Mouse (Mus musculus) cerebellum, adult 2 months (tissue): ENCODE measurements at regions not wholly inside any gene's neighbourhood (a gene's known extent, or its start where the extent isn't known, plus 50 kb on each side); places are given as distances from the start of the nearest gene placed in this dataset.

ENCODE experiments used
- DNase-seq, 2 experiments: peaks; one replicate each; pipeline ENCODE4 v3.0.0; 2021
- H3K27ac ChIP-seq: fragments of 200-500 bp; 2 replicates; pipeline ENCODE4 v1.5.1; 2012; ENCODE audit warnings: low read length, control low read depth, inconsistent platforms; ENCODE audit not compliant: insufficient read depth
- H3K27me3 ChIP-seq: fragments of 200-500 bp; 2 replicates; pipeline ENCODE4 v1.6.1; 2012; ENCODE audit warnings: inconsistent platforms, mild to moderate bottlenecking, low read length, moderate library complexity; ENCODE audit not compliant: control insufficient read depth, insufficient read depth
- H3K4me1 ChIP-seq: fragments of 200-500 bp; 2 replicates; pipeline ENCODE4 v1.6.1; 2011; ENCODE audit warnings: low read length; ENCODE audit not compliant: control insufficient read depth, insufficient read depth
- H3K4me3 ChIP-seq: fragments of 200-500 bp; replicated peaks from 2 replicates; pipeline ENCODE3; 2011; ENCODE audit warnings: mild to moderate bottlenecking, low read depth, low read length, control low read depth; ENCODE audit not compliant: insufficient read depth
- CTCF ChIP-seq: fragments of 200-500 bp; IDR thresholded peaks from 2 replicates; pipeline ENCODE4 v1.5.1; 2011; ENCODE audit warnings: low read depth, mild to moderate bottlenecking, control low read depth, low read length, moderate library complexity, borderline replicate concordance; ENCODE audit not compliant: insufficient read depth
- POLR2A ChIP-seq: fragments of 200-500 bp; IDR thresholded peaks from 2 replicates; pipeline ENCODE4 v1.6.1; 2011; ENCODE audit warnings: low read length, control low read depth, borderline replicate concordance; ENCODE audit not compliant: insufficient read depth
- WGBS: fragments of 180-500 bp; shearing (Covaris S2); methylation state at CpG from one replicate; pipeline ENCODE4 v1.1.7; 2018; 5-methylcytosine and 5-hydroxymethylcytosine counted together

DNA sequence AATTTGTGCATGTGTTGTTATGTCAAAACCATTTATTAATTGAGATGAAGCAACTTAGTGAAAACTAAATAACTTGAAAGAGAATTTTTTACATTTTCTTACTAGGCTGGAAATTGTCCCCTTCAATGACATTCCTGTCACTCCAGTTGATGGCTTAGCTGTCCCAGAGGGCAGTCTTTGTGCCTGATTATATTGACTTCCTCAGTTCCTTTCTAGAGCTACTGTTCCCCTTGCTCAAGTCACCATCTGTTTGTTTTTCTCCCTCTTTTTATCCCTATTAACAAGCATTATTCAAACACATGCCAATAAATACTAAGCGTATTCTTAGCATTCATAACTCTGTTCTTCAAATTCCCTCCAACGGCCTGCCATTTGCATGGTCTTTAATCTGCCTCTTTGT, 712.6 kb upstream of the Zfp804a start:
- Histone ChIP-seq H3K4me1 (no peaks in the 10 kb centered on the region), H3K27me3 (no peaks in the 10 kb centered on the region), H3K27ac (no peak overlapping the region), H3K4me3 (no peak overlapping the region)
- no peak for DNase-seq
- 19% methylated on average over 2 of the region's 2 CpGs for WGBS
- TF ChIP-seq CTCF (no peak), POLR2A (no peak)
